Mouse (Mus musculus) forebrain, postnatal 0 days (tissue): ENCODE measurements around the gene Pard3. TPM values are rescaled to one million over a fixed set of nuclear protein-coding genes. Genes with fewer than 3 reads are reported as not detected.

Source experiments
- ATAC-seq: fragments of 200-750 bp; cut with Nextera tagmentation; 2 replicates; pipeline ENCODE4 v1.8.0; 2017; ENCODE audit warnings: mild to moderate bottlenecking, moderate library complexity
- DNase-seq: peaks from one replicate; pipeline ENCODE4 v3.0.0-alpha.2; 2015
- H3K27ac ChIP-seq: fragments of 300-500 bp; sonication (generic); 2 replicates; pipeline ENCODE4 v1.5.1; 2014; ENCODE audit warnings: low read depth, mild to moderate bottlenecking, antibody characterized with exemption, low read length, moderate library complexity, mixed read lengths
- H3K27me3 ChIP-seq: fragments of 300-500 bp; sonication (generic); 2 replicates; pipeline ENCODE4 v1.6.1; 2014; ENCODE audit warnings: mild to moderate bottlenecking, low read length, mixed read lengths; ENCODE audit not compliant: insufficient read depth
- H3K36me3 ChIP-seq: fragments of 300-500 bp; sonication (generic); 2 replicates; pipeline ENCODE4 v1.6.1; 2014; ENCODE audit warnings: mild to moderate bottlenecking, moderate library complexity; ENCODE audit not compliant: insufficient read depth
- H3K4me1 ChIP-seq: fragments of 300-500 bp; sonication (generic); 2 replicates; pipeline ENCODE4 v1.6.1; 2014; ENCODE audit warnings: antibody characterized with exemption; ENCODE audit not compliant: insufficient read depth
- H3K4me2 ChIP-seq: fragments of 300-500 bp; sonication (generic); 2 replicates; pipeline ENCODE4 v1.6.1; 2014; ENCODE audit warnings: low read depth, mild to moderate bottlenecking, moderate library complexity
- H3K4me3 ChIP-seq: fragments of 300-500 bp; sonication (generic); 2 replicates; pipeline ENCODE4 v1.5.1; 2014; ENCODE audit warnings: low read depth, low read length, mixed read lengths
- H3K9ac ChIP-seq: fragments of 300-500 bp; sonication (generic); 2 replicates; pipeline ENCODE4 v1.6.1; 2014; ENCODE audit warnings: mild to moderate bottlenecking
- H3K9me3 ChIP-seq: fragments of 300-500 bp; sonication (generic); 2 replicates; pipeline ENCODE4 v1.6.1; 2016; ENCODE audit warnings: low read length
- CTCF ChIP-seq: sonication (generic); IDR thresholded peaks from 2 replicates; pipeline ENCODE4 v1.5.1; 2016; ENCODE audit warnings: antibody characterized with exemption, control low read depth, low read depth
- WGBS: fragments of 180-500 bp; shearing (Covaris S2); extraction: QIAGEN DNeasy Blood & Tissue Kit; methylation state at CpG from one replicate; pipeline ENCODE4 v1.1.7; 2014; 5-methylcytosine and 5-hydroxymethylcytosine counted together
- polyA plus RNA-seq: library from polyadenylated mRNA; unstranded; fragments of >200 nt; fragmentation: Nextera tagmentation; extraction: Ambion mirVana; gene quantifications from 2 replicates; pipeline ENCODE4 v1.2.1, GENCODE M21; 2015
- total RNA-seq: library from RNA; depleted of rRNA; stranded (reverse); fragments of >200 nt; gene quantifications from 2 replicates; pipeline ENCODE4 v1.2.3, GENCODE M21; 2014; rRNA removed

Gene Pard3
- total RNA-seq (21.6 and 31.0 TPM in 2 replicates), polyA plus RNA-seq (7.5 and 11.4 TPM in 2 replicates)

GRCm38 (mm10) chr8:127063551-127064360, at the start of gene Pard3:
TSS of gene Pard3 (plus strand) at chr8:127063893.
- H3K27me3 ChIP-seq = no peaks in the 10 kb centered on the region
- H3K4me2 ChIP-seq = peak within 1 kb of the TSS; percentile 84
- under 1% methylated on average over 91 of the region's 98 CpGs for WGBS
- ATAC-seq = peak; percentile 96
- H3K4me1 ChIP-seq = peaks cover 17% of the 10 kb centered on the region; the same call in 1 of the 2 replicates
- H3K4me3 ChIP-seq = peak within 1 kb of the TSS; percentile 95
- TF ChIP-seq CTCF = peak; percentile 47
- no peaks in the 10 kb centered on the region for H3K36me3 ChIP-seq
- peak within 1 kb of the TSS; percentile 69 for H3K9ac ChIP-seq
- no peaks in the 10 kb centered on the region for H3K9me3 ChIP-seq
- H3K27ac ChIP-seq = peak within 1 kb of the TSS; percentile 82
- DNase-seq = peak; percentile 84

DNA sequence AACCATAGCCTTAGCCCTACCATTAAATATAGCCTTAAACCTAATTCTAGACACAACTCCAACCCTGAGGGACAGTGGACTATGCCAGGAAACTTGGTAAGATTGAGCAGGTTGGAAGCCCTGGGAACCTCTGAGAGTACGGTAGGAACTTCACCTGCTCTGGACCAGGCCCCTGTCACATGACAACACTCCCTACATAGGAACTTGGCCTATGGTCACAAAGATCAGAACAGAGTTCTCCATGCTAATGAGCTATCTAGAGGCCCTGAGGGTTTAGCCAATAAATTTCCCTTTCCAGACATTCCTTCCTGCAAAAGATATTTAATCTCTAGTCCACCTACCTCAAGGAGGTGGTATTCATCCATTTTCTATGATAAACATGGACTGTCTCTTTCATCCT, 41.9 kb upstream of the Pard3 start:
- no peak overlapping the region for H3K4me2 ChIP-seq
- TF ChIP-seq CTCF = no peak
- no peaks in the 10 kb centered on the region for H3K9me3 ChIP-seq
- no peaks in the 10 kb centered on the region for H3K36me3 ChIP-seq
- no peak for ATAC-seq
- no peak for DNase-seq
- H3K27ac ChIP-seq = no peak overlapping the region
- no peak overlapping the region for H3K4me3 ChIP-seq
- H3K4me1 ChIP-seq = no peaks in the 10 kb centered on the region
- 90% methylated on average over 1 of the region's 1 CpGs for WGBS
- H3K9ac ChIP-seq = no peak overlapping the region
- no peaks in the 10 kb centered on the region for H3K27me3 ChIP-seq

DNA sequence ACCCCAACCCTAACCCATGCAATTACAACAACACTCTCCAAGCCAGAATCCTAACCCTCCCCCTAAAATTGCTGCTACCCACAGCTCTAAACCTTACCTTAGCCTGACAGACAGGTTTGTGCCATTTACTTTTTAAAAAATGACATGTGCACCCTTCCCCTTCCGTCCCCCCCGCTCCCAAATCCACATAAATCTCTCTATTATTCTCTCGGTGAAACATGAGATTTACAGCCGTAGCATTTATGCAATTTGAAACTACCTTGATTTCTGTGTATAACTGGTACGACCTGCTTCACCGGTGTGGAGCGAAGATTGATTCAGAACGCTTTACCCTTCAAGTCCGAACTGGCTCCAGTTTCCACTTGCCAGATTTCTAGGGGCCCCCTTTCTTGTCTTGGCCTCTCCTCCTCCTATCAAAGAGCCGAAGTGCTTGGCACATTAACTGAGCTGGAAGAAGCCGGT, 38.4 kb upstream of the Pard3 start:
- no peak for TF ChIP-seq CTCF
- no peaks in the 10 kb centered on the region for H3K9me3 ChIP-seq
- no peak overlapping the region for H3K4me2 ChIP-seq
- WGBS = 68% methylated on average over 11 of the region's 11 CpGs
- DNase-seq = no peak
- no peak overlapping the region for H3K4me3 ChIP-seq
- H3K27me3 ChIP-seq = no peaks in the 10 kb centered on the region
- H3K27ac ChIP-seq = no peak overlapping the region
- no peak overlapping the region for H3K9ac ChIP-seq
- H3K4me1 ChIP-seq = no peaks in the 10 kb centered on the region
- no peak for ATAC-seq
- no peaks in the 10 kb centered on the region for H3K36me3 ChIP-seq

DNA sequence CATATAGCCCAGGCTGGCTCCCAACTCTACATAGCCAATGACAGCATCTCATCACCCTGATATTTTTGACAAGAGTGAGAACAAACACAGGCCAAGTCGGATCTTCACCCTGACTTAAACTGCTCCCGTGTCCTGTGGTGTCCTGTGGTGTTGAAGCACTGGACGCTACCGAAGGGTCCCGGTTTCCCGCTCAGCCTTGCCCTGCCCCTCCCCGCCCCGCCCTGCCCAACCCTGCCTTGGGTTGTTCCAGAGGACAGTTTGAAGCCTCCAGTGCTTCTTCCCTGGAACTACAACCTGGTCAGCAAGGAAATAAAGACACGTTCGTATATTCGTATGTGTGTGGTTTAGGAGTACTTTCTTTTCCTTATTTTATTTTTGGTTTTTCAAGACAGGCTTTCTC, 37.9 kb upstream of the Pard3 start:
- Histone ChIP-seq H3K36me3 (no peaks in the 10 kb centered on the region), H3K27me3 (no peaks in the 10 kb centered on the region), H3K9me3 (no peaks in the 10 kb centered on the region), H3K4me1 (no peaks in the 10 kb centered on the region), H3K4me3 (no peak overlapping the region), H3K27ac (no peak overlapping the region), H3K9ac (no peak overlapping the region), H3K4me2 (no peak overlapping the region)
- ATAC-seq (no peak), DNase-seq (no peak)
- 69% methylated on average over 11 of the region's 11 CpGs for WGBS
- no peak for TF ChIP-seq CTCF

DNA sequence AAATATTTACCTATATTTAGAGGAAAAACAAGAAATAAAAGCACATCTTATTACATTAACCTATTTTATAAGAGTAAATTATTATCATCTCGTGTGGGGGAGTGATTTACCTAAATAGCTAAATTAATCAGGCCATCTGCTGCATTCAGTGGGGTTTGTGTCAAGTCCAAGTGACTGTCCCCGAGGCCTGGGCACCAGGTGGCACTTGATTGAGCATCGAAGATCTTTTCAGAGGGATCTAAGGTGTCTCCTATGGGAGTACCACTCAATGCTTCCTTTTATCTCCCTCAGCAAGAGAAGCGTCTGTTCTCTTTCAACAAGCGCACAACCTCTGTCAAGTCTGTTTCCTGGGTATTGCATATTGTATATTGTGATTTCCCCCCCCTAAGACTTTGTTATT, 32.2 kb upstream of the Pard3 start:
- TF ChIP-seq CTCF = no peak
- no peak overlapping the region for H3K27ac ChIP-seq
- H3K4me3 ChIP-seq = no peak overlapping the region
- ATAC-seq (no peak), DNase-seq (no peak)
- no peak overlapping the region for H3K9ac ChIP-seq
- WGBS = 61% methylated on average over 5 of the region's 5 CpGs
- no peaks in the 10 kb centered on the region for H3K27me3 ChIP-seq
- no peaks in the 10 kb centered on the region for H3K4me1 ChIP-seq
- H3K4me2 ChIP-seq = no peak overlapping the region
- no peaks in the 10 kb centered on the region for H3K36me3 ChIP-seq
- no peaks in the 10 kb centered on the region for H3K9me3 ChIP-seq

DNA sequence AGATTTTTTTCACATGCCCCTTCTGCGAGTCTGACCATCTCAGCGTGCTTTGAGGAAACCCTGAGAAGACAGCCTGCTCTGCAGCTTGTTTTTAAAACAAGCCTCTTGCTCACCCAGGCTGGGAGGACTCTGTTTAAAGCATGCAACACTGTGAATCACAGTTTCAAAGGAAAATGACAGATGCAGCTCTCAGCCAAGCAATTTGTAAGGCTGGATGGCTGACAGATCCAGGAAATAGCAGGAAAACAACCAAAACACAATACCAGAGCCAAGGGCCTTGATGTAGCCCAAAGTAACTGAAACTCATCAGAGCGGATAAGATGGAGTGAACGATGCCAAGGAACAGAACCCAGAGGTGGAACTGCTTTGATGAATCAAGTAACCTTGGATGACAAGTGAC, 24.8 kb upstream of the Pard3 start:
- TF ChIP-seq CTCF = no peak
- no peak overlapping the region for H3K4me3 ChIP-seq
- H3K27me3 ChIP-seq = no peaks in the 10 kb centered on the region
- DNase-seq (peak; percentile 85), ATAC-seq (peak; percentile 91)
- 31% methylated on average over 4 of the region's 4 CpGs for WGBS
- no peak overlapping the region for H3K9ac ChIP-seq
- no peak overlapping the region for H3K4me2 ChIP-seq
- H3K27ac ChIP-seq = no peak overlapping the region
- no peaks in the 10 kb centered on the region for H3K9me3 ChIP-seq
- H3K4me1 ChIP-seq = no peaks in the 10 kb centered on the region
- H3K36me3 ChIP-seq = no peaks in the 10 kb centered on the region

- no peak for TF ChIP-seq CTCF
- DNase-seq (no peak), ATAC-seq (no peak)
- 75% methylated on average over 5 of the region's 5 CpGs for WGBS
- Histone ChIP-seq H3K4me3 (no peak overlapping the region), H3K9ac (no peak overlapping the region), H3K9me3 (no peaks in the 10 kb centered on the region), H3K27me3 (0 out of 2 replicates have a peak, but pooled peaks cover 4% of the 10 kb centered on the region), H3K4me2 (no peak overlapping the region), H3K36me3 (no peaks in the 10 kb centered on the region), H3K4me1 (no peaks in the 10 kb centered on the region), H3K27ac (no peak overlapping the region)
Observed at GRCm38 (mm10) chr8:127049996-127050395, 13.7 kb upstream of the Pard3 start.
